Mouse (Mus musculus) CH12.LX (cell line): ENCODE data around the gene Slc34a2. TPM values are rescaled to one million over a fixed set of nuclear protein-coding genes. Genes with fewer than 3 reads are reported as not detected.

Source experiments
- DNase-seq: peaks from one replicate; pipeline ENCODE4 v3.0.0-alpha.2; 2013; ENCODE audit errors: extremely low read depth
- H3K27ac ChIP-seq: 2 replicates; pipeline ENCODE4 v1.5.1; 2012; ENCODE audit warnings: low read depth, mild to moderate bottlenecking, control low read depth, moderate library complexity; ENCODE audit not compliant: insufficient read depth
- H3K27me3 ChIP-seq: replicated peaks from 2 replicates; pipeline ENCODE3; 2012; ENCODE audit warnings: inconsistent platforms
- H3K36me3 ChIP-seq, 2 experiments: replicated peaks in 1 of 2; 2 replicates each; pipeline versions ENCODE3 to v1.6.1; 2012; ENCODE audit warnings: inconsistent platforms in 1 of 2, low read length in 1 of 2, mild to moderate bottlenecking in 1 of 2, mixed read lengths in 1 of 2, moderate library complexity in 1 of 2; ENCODE audit not compliant: control insufficient read depth in 1 of 2, insufficient read depth in 1 of 2
- H3K4me1 ChIP-seq, 2 experiments: 2 replicates each; pipeline ENCODE4 v1.6.1; 2012; ENCODE audit warnings: inconsistent platforms in 1 of 2, moderate library complexity in 1 of 2; ENCODE audit not compliant: insufficient read depth in 2 of 2, control insufficient read depth in 1 of 2
- H3K4me2 ChIP-seq: 2 replicates; pipeline ENCODE4 v1.6.1; 2012; ENCODE audit warnings: low read depth, mild to moderate bottlenecking, control low read depth; ENCODE audit not compliant: poor library complexity, insufficient read depth, severe bottlenecking
- H3K4me3 ChIP-seq, 3 experiments: fragments of 150-350 bp in 1 of 3; sonication (generic) in 1 of 3; replicated peaks in 1 of 3; 2 replicates each; pipeline versions ENCODE3 to v1.5.1; 2011 to 2012; ENCODE audit warnings: low read depth in 2 of 3, low read length in 2 of 3, mild to moderate bottlenecking in 2 of 3, moderate library complexity in 2 of 3, control low read depth in 1 of 3, improper control_type of control experiment in 1 of 3, inconsistent platforms in 1 of 3, mixed read lengths in 1 of 3; ENCODE audit not compliant: poor library complexity in 1 of 3
- H3K79me2 ChIP-seq: replicated peaks from 2 replicates; pipeline ENCODE4 v1.6.1; 2012; ENCODE audit warnings: mild to moderate bottlenecking, moderate library complexity; ENCODE audit not compliant: control insufficient read depth, poor library complexity, insufficient read depth, severe bottlenecking; ENCODE audit errors: extremely low read depth
- H3K9ac ChIP-seq: 2 replicates; pipeline ENCODE4 v1.6.1; 2012; ENCODE audit warnings: low read depth, mild to moderate bottlenecking, control low read depth, moderate library complexity; ENCODE audit not compliant: insufficient read depth
- H3K9me3 ChIP-seq: replicated peaks from 2 replicates; pipeline ENCODE3; 2012; ENCODE audit warnings: low read length, inconsistent platforms, mixed read lengths
- CHD1 ChIP-seq: IDR thresholded peaks from 2 replicates; pipeline ENCODE4 v1.6.1; 2012; ENCODE audit warnings: low read depth, low read length, improper control_type of control experiment, inconsistent platforms
- CHD2 ChIP-seq: IDR thresholded peaks from 2 replicates; pipeline ENCODE4 v1.6.1; 2011; ENCODE audit warnings: low read length, improper control_type of control experiment
- ELF1 ChIP-seq: IDR thresholded peaks from 2 replicates; pipeline ENCODE4 v1.6.1; 2014; ENCODE audit warnings: low read depth, mild to moderate bottlenecking, inconsistent platforms, low read length, improper control_type of control experiment
- GABPA ChIP-seq: IDR thresholded peaks from 2 replicates; pipeline ENCODE4 v1.6.1; 2012; ENCODE audit warnings: low read depth, low read length, improper control_type of control experiment, inconsistent platforms; ENCODE audit not compliant: insufficient replicate concordance
- HCFC1 ChIP-seq: IDR thresholded peaks from 2 replicates; pipeline ENCODE4 v1.6.1; 2012; ENCODE audit warnings: low read depth, mild to moderate bottlenecking, inconsistent platforms, low read length, improper control_type of control experiment
- JUN ChIP-seq: IDR thresholded peaks from 2 replicates; pipeline ENCODE4 v1.6.1; 2011; ENCODE audit warnings: low read depth, mild to moderate bottlenecking, low read length, improper control_type of control experiment, moderate library complexity; ENCODE audit not compliant: insufficient read depth
- KAT2A ChIP-seq: IDR thresholded peaks from 2 replicates; pipeline ENCODE4 v1.6.1; 2012; ENCODE audit warnings: low read length, improper control_type of control experiment, inconsistent platforms; ENCODE audit not compliant: insufficient replicate concordance
- MAFK ChIP-seq: IDR thresholded peaks from 2 replicates; pipeline ENCODE4 v1.6.1; 2011; ENCODE audit warnings: low read length, improper control_type of control experiment; ENCODE audit not compliant: insufficient replicate concordance
- MAX ChIP-seq: IDR thresholded peaks from 2 replicates; pipeline ENCODE4 v1.6.1; 2011; ENCODE audit warnings: low read length, improper control_type of control experiment
- MEF2A ChIP-seq: IDR thresholded peaks from 2 replicates; pipeline ENCODE4 v1.6.1; 2014; ENCODE audit warnings: low read depth, mild to moderate bottlenecking, inconsistent platforms, low read length, improper control_type of control experiment, borderline replicate concordance
- NRF1 ChIP-seq: IDR thresholded peaks from 2 replicates; pipeline ENCODE4 v1.6.1; 2014; ENCODE audit warnings: low read depth, mild to moderate bottlenecking, inconsistent platforms, low read length, improper control_type of control experiment, moderate library complexity
- PAX5 ChIP-seq: IDR thresholded peaks from 2 replicates; pipeline ENCODE4 v1.6.1; 2012; ENCODE audit warnings: low read length, inconsistent platforms, mixed read lengths
- POLR2A ChIP-seq: IDR thresholded peaks from 2 replicates; pipeline ENCODE4 v1.6.1; 2011; ENCODE audit warnings: low read depth, mild to moderate bottlenecking, improper control_type of control experiment, low read length
- RCOR1 ChIP-seq: conservative IDR thresholded peaks from 2 replicates; pipeline ENCODE4 v1.6.1; 2012; ENCODE audit warnings: low read depth, mild to moderate bottlenecking, inconsistent platforms, low read length, improper control_type of control experiment
- SIN3A ChIP-seq: IDR thresholded peaks from 2 replicates; pipeline ENCODE4 v1.6.1; 2012; ENCODE audit warnings: low read length, improper control_type of control experiment, inconsistent platforms
- SMC3 ChIP-seq: IDR thresholded peaks from 2 replicates; pipeline ENCODE4 v1.6.1; 2011; ENCODE audit warnings: low read depth, low read length, improper control_type of control experiment
- TBP ChIP-seq: conservative IDR thresholded peaks from 2 replicates; pipeline ENCODE4 v1.6.1; 2011; ENCODE audit warnings: low read depth, low read length, improper control_type of control experiment
- UBTF ChIP-seq: IDR thresholded peaks from 2 replicates; pipeline ENCODE4 v1.6.1; 2012; ENCODE audit warnings: low read depth, mild to moderate bottlenecking, inconsistent platforms, low read length, improper control_type of control experiment, moderate library complexity
- USF1 ChIP-seq: IDR thresholded peaks from 2 replicates; pipeline ENCODE4 v1.6.1; 2014; ENCODE audit warnings: low read depth, mild to moderate bottlenecking, inconsistent platforms, low read length, improper control_type of control experiment
- ZC3H11A ChIP-seq: IDR thresholded peaks from 2 replicates; pipeline ENCODE4 v1.6.1; 2012; ENCODE audit warnings: low read depth, mild to moderate bottlenecking, inconsistent platforms, low read length, improper control_type of control experiment
- ZMIZ1 ChIP-seq: IDR thresholded peaks from 2 replicates; pipeline ENCODE4 v1.6.1; 2012; ENCODE audit warnings: low read depth, mild to moderate bottlenecking, inconsistent platforms, low read length, improper control_type of control experiment
- ZNF384 ChIP-seq: IDR thresholded peaks from 2 replicates; pipeline ENCODE4 v1.6.1; 2012; ENCODE audit warnings: low read depth, low read length, improper control_type of control experiment, inconsistent platforms
- dilution Hi-C: fragments of 300-500 bp; cut with MboI; formaldehyde crosslinking; loops from 2 replicates; pipeline ENCODE4 v1.14.3; 2020; ENCODE audit warnings: low sequenced_read_pairs; ENCODE audit not compliant: extremely low pct_unique_long_range_greater_than_20kb, extremely low pct_ligation_motif_present
- in situ Hi-C: fragments of 300-500 bp; cut with MboI; formaldehyde crosslinking; loops from 3 replicates; pipeline ENCODE4 v1.14.3; 2019; ENCODE audit warnings: low sequenced_read_pairs, low pct_ligation_motif_present, low pct_unique_long_range_greater_than_20kb, mixed read lengths
- polyA plus RNA-seq: library from polyadenylated mRNA; unstranded; fragments of >175 nt; gene quantifications from 2 replicates; pipeline ENCODE4 v1.2.1, GENCODE M21; 2012; ENCODE audit warnings: low read depth; ENCODE audit not compliant: insufficient read length
- total RNA-seq, 2 experiments: library from RNA; depleted of rRNA; stranded (reverse); fragments of 300-350 nt in 1 of 2; fragments of >200 nt in 1 of 2; gene quantifications; 2 replicates each; pipeline ENCODE4 v1.2.3; 2012 to 2014

Slc34a2 gene
- total and polyA plus RNA-seq, 3 experiments = not detected

DNA sequence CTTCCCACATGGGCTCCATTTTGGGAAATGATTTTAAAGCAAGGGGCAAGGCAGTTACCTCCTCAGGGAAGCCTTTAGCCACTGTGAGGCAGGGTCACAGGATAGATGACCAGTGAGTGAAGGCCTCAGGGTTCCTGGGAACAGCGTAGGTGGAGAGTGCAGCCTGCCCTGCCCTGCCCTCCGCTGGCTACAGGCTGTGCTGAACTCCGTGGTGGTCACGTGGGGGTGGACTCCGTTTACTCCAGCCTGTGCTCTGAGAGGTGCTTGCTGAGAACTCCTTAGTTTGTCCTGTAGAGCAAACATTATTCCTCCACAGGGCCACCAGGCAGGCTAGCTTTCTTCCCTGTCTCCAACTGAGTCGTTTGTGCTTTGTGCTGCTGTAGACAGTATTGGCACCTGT, 10.1 kb downstream of the Slc34a2 start:
- Histone ChIP-seq H3K9ac (no peak overlapping the region), H3K4me2 (no peak overlapping the region), H3K4me1 (peaks cover 0 to 20% of the 10 kb centered on the region in 2 experiments; a peak in 2 of 4 replicates), H3K9me3 (no peaks in the 10 kb centered on the region), H3K36me3 (no peaks in the 10 kb centered on the region), H3K4me3 (no peak overlapping the region), H3K27me3 (no peaks in the 10 kb centered on the region), H3K27ac (no peak overlapping the region), H3K79me2 (no peaks in the 10 kb centered on the region)
- DNase-seq = no peak
- dilution Hi-C loops (no loop called here), in situ Hi-C loops (no loop called here)
- TF ChIP-seq CHD2 (no peak), USF1 (0 out of 2 replicates have a peak, but pooled peaks have one; percentile 7), MEF2A (no peak), MAFK (no peak), SMC3 (no peak), POLR2A (no peak)

DNA sequence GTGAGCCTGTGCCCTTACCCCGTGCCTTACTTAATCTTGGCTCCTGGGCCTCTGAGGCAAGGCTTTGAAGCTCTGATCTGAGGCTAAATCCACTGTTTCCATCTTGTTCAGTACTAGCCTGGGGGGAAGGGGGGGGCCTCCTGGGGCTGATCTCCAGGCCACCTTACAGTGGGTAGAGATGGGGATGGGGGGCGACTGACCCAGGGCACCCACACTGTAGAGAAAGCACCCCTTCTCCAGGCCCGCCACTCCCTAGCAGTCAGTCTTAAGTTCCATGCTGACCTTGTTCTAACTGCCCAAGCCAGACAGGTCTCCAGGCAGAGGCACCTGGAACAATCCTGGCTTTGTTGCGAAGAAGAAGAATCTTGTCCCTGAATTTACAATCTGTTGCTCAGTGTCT, 10.7 kb downstream of the Slc34a2 start:
- Histone ChIP-seq H3K4me1 (peaks cover 0 to 20% of the 10 kb centered on the region in 2 experiments; a peak in 2 of 4 replicates), H3K27ac (no peak overlapping the region), H3K27me3 (no peaks in the 10 kb centered on the region), H3K79me2 (no peaks in the 10 kb centered on the region), H3K4me3 (no peak overlapping the region), H3K36me3 (no peaks in the 10 kb centered on the region), H3K9me3 (no peaks in the 10 kb centered on the region), H3K9ac (no peak overlapping the region), H3K4me2 (no peak overlapping the region)
- TF ChIP-seq POLR2A (no peak), PAX5 (no peak), RCOR1 (no peak), UBTF (no peak), MAFK (no peak), ZNF384 (no peak), ELF1 (no peak), MAX (no peak), NRF1 (no peak), KAT2A (no peak), GABPA (no peak), ZMIZ1 (no peak), CHD2 (no peak), TBP (no peak), HCFC1 (no peak), SIN3A (no peak), JUN (no peak), CHD1 (no peak), ZC3H11A (no peak), SMC3 (no peak)
- in situ Hi-C loops (no loop called here), dilution Hi-C loops (no loop called here)
- DNase-seq = no peak
